Mouse (Mus musculus): ENCODE measurements around the gene Olfr837. TPM values are rescaled to one million over a fixed set of nuclear protein-coding genes. Genes with fewer than 3 reads are reported as not detected.
"Not testable (repeated sequence)": the region's sequence is repeated elsewhere in the genome, so short reads cannot be mapped to it uniquely, and the experiment has no call there.

Olfr837 gene
- not detected for total RNA-seq (2021)

DNA sequence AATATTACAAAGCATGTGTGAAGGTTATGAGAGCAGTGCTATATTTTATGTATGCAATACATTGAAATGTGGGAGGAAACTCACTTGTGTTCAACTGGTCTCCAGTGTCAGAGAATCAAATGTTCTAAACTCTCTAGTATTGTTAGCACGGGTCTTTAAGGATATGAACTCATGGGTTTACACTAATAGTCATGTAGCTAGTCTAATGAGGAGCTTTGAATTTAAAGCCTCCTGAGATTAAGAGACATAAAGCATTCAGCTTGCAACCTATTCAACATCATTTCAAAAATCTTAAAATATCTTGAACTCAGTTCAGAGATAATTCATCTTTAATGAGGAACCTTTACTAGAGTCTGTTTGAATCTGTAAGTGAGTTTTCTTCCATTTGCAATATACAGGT is at the start of gene Olfr837:
Gene Olfr837, plus strand, starts transcription at position 301 of the 400 bp plus-strand sequence.
- no peak for DNase-seq (ENCODE audit: low spot score in 2 of 2)
- intact Hi-C loops (cut with DNase I) = no loop called here

DNA sequence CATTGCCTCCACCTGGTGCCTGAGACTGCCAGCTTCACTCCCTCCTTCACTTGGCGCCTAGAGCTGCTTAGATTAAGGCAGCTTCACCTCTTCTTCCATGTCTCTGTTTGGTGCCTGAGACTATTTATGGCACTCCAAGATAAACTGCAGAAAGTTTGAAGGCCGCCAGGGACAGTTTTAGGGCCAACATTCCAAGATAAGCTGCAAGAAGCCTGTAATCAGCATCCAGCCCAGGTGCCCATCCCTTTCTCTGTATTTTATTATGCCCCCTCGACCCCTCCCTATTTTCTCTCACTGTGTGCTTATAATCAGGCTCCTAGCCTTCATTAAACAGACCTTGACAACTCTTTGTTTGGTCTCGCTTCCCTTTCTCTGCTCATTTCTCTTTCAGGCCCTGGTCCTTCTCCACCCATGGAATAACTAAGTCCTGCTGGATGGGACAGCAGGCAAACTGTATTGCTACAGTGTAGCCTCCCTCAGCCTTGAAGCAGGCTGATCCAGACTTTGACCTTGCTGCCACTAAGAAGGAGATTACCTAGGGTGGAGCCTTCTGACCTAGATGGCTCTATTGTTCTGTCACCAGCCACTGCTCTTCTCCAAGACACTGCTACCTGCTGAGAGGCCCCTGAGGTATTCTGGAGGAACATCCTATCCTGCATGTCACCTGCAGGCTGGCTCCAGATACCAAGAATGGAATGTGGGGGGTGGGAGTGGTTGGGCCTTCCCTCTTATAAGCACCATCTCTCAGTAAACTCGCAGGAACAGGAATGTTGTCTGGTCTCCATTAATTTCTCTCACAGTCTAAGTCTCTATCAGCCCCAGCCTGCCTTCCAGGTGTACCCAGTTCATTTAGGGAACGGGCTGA is 43.0 kb upstream of the Olfr837 start:
- intact Hi-C loops (cut with DNase I); DNase-seq (ENCODE audit: low spot score in 2 of 2): not testable (repeated sequence)

DNA sequence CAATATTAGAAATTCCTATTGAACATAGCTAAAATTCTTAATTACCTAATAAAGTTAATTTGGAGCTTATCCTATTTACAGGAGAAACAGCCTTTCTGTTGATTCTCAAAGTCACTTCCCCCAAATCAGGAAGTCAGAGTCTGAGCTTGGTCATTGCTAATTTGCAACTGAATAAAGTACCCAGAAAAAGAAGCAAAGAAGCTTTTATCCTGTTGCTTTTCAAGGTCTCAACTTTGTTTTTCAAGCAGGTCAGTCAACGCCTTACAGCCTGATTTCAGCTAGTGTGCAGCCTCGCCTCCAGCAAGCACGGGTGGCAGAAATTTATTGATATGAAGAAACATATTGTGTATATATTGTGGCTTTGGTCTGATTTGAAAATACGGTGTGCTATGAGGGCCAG is 38.8 kb upstream of the Olfr837 start:
- DNase-seq (ENCODE audit: low spot score in 2 of 2) = no peak
- intact Hi-C loops (cut with DNase I) = no loop called here

DNA sequence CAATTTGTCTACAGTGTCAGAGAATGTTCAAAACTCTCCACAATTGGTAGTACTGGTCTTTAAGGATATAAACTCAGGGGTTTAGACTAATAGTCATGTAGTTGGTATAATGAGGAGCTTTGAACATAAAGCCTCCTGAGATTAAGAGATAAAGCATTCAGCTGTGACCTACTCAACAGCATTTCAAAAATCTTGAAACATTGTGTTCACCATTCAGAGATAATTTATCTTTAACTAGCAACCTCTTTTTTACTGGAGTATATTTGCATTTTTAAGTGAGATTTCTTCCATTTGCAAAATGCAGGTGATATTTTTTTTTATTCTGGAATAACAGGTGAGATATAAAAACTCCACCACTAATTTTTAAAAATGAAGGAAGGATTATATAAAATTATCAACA is 16.0 kb upstream of the Olfr837 start, which contains the start of gene Olfr836:
Gene Olfr836, plus strand, starts transcription at position 301 of the 400 bp plus-strand sequence.
- no peak for DNase-seq (ENCODE audit: low spot score in 2 of 2)
- intact Hi-C loops (cut with DNase I) = no loop called here

DNA sequence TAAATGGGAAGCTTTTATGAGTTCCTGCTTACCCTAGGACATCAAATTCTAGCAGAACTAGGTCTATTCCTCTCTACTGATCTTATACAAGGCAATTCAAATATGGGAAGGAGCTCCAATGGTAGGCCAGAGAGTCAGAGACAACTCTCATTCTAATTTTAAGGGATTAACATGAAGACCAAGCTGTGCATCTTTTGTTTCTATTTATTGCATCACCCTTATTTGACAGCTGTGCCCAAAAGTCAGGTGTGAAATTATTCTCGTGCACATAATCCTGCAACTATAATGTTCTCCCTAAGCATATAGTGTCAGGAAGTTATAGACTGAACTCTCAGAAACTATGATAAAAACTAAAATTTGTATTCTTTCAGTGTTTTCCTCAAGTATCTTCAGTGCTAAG is 41.1 kb downstream of the Olfr837 start, which contains the start of gene Olfr839-ps1:
Gene Olfr839-ps1, minus strand, starts transcription at position 101 of the 400 bp plus-strand sequence.
- intact Hi-C loops (cut with DNase I) = no loop called here
- DNase-seq (ENCODE audit: low spot score in 2 of 2) = no peak

Other genes with a start within 250 kb of the Olfr837 start
- gene Olfr832, start 199.2 kb upstream of the Olfr837 start, total RNA-seq (2021) = not detected
- gene Olfr834, start 148.3 kb upstream of the Olfr837 start, total RNA-seq (2021) = not detected
- not detected for gene Olfr835, start 103.6 kb upstream of the Olfr837 start, total RNA-seq (2021)
- not detected for gene Olfr836, start 15.9 kb upstream of the Olfr837 start, total RNA-seq (2021)
- gene Olfr839-ps1, start 41.0 kb downstream of the Olfr837 start, total RNA-seq (2021) = under 1 TPM; 0.05 to 0.14 TPM
- not detected for gene Olfr843, start 115.7 kb downstream of the Olfr837 start, total RNA-seq (2021)
- gene Olfr844, start 180.0 kb downstream of the Olfr837 start, total RNA-seq (2021) = not detected
- gene Olfr845, start 200.1 kb downstream of the Olfr837 start, total RNA-seq (2021) = not detected
- gene Olfr846, start 227.7 kb downstream of the Olfr837 start, total RNA-seq (2021) = not detected
- not detected for gene Olfr847, start 242.4 kb downstream of the Olfr837 start, total RNA-seq (2021)